Comparison of ENCODE assay signal across 8 mouse cellular contexts in the genomic region with DNA sequence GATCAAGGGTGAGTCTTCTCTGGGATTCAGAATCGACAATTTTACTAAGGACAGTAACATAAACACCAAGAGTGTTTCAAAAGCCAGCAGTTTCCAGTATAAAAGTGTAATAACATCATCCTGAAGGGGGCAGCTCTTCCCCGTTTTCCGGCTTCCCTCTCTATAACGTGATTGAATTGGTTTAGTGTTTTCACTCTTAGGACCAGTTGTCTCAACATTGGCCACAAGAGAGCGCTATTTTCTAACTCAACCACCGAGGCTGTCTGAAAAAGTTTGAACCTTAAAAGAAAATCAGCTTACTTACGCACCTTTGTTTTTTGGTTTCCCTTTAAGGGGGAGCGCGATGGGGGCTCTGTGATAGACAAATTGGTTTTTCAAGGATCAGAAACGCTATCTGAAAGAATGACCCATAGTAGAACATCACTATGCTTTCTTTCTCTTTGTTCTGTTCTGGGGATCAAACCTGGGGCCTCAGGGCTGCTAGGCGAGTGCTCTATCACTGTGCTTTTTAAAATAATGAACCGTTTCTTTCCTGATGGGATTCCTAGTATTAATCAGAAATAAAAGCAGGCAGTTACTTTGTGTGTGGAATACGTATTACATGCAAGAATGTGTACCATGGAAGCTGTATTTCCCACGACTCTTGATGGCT. TPM values are rescaled to one million over a fixed set of nuclear protein-coding genes. Genes with fewer than 3 reads are reported as not detected.
DNase-seq lines count a peak whose midpoint lies in the region; ATAC-seq and TF ChIP-seq lines count a peak whose summit lies in the region.

No protein-coding gene starts in this region.

- no peaks in the 10 kb centered on the region for H3K4me1 ChIP-seq in bone marrow, adult 2 months (ENCODE audit: control insufficient read depth, insufficient read depth, low read length)
- H3K4me1 ChIP-seq in embryonic facial prominence, embryonic 15.5 days, result 0 out of 2 replicates have a peak, but pooled peaks cover 3% of the 10 kb centered on the region
- no peaks in the 10 kb centered on the region for H3K4me1 ChIP-seq in heart, embryonic 10.5 days
- no peaks in the 10 kb centered on the region for H3K4me1 ChIP-seq in limb, embryonic 12.5 days (replicated peaks)
- no peaks in the 10 kb centered on the region for H3K4me1 ChIP-seq in midbrain, embryonic 15.5 days

- peak; percentile 86 for DNase-seq in A20 (ENCODE audit: low read depth, low spot score)
- peak; percentile 78 for DNase-seq in heart, embryonic 10.5 days (ENCODE audit: low spot score)
- peak; percentile 87 for DNase-seq in kidney, adult 9 months
- peak; percentile 16 to 73 for DNase-seq in spleen, postnatal 10 days (ENCODE audit: low spot score in 2 of 2)

- no peaks in the 10 kb centered on the region for H3K36me3 ChIP-seq in embryonic facial prominence, embryonic 15.5 days
- no peaks in the 10 kb centered on the region for H3K36me3 ChIP-seq in heart, embryonic 10.5 days
- H3K36me3 ChIP-seq in limb, embryonic 12.5 days, result no peaks in the 10 kb centered on the region
- H3K36me3 ChIP-seq in midbrain, embryonic 15.5 days (replicated peaks), result no peaks in the 10 kb centered on the region

- no peak overlapping the region for H3K4me3 ChIP-seq in bone marrow, adult 2 months (replicated peaks; ENCODE audit: control insufficient read depth, low read depth, low read length)
- H3K4me3 ChIP-seq in embryonic facial prominence, embryonic 15.5 days (replicated peaks), result no peak overlapping the region; the same call in 1 of the 2 replicates
- H3K4me3 ChIP-seq in heart, embryonic 10.5 days, result no peak overlapping the region
- no peak overlapping the region; the same call in 1 of the 2 replicates for H3K4me3 ChIP-seq in limb, embryonic 12.5 days (replicated peaks)
- H3K4me3 ChIP-seq in midbrain, embryonic 15.5 days, result no peak overlapping the region

- no peaks in the 10 kb centered on the region for H3K9me3 ChIP-seq in embryonic facial prominence, embryonic 15.5 days (replicated peaks)
- H3K9me3 ChIP-seq in heart, embryonic 10.5 days, result no peaks in the 10 kb centered on the region
- H3K9me3 ChIP-seq in limb, embryonic 12.5 days, result no peaks in the 10 kb centered on the region
- no peaks in the 10 kb centered on the region for H3K9me3 ChIP-seq in midbrain, embryonic 15.5 days

- H3K9ac ChIP-seq in embryonic facial prominence, embryonic 15.5 days, result no peak overlapping the region
- H3K9ac ChIP-seq in limb, embryonic 12.5 days (replicated peaks), result no peak overlapping the region
- H3K9ac ChIP-seq in midbrain, embryonic 15.5 days, result no peak overlapping the region

- H3K27ac ChIP-seq in bone marrow, adult 2 months (ENCODE audit: control insufficient read depth, insufficient read depth, low read depth, low read length, poor library complexity), result no peak overlapping the region
- no peak overlapping the region for H3K27ac ChIP-seq in embryonic facial prominence, embryonic 15.5 days (replicated peaks)
- no peak overlapping the region for H3K27ac ChIP-seq in heart, embryonic 10.5 days
- H3K27ac ChIP-seq in limb, embryonic 12.5 days, result no peak overlapping the region
- H3K27ac ChIP-seq in midbrain, embryonic 15.5 days, result no peak overlapping the region

- peak; percentile 46 for TF ChIP-seq CTCF in bone marrow, adult 2 months (IDR thresholded peaks at IDR 0.05; ENCODE audit: control insufficient read depth, insufficient read depth, low read length)

- H3K27me3 ChIP-seq in embryonic facial prominence, embryonic 15.5 days, result no peaks in the 10 kb centered on the region
- no peaks in the 10 kb centered on the region for H3K27me3 ChIP-seq in heart, embryonic 10.5 days (ENCODE audit: insufficient read depth, poor library complexity, severe bottlenecking)
- H3K27me3 ChIP-seq in limb, embryonic 12.5 days, result no peaks in the 10 kb centered on the region
- 0 out of 2 replicates have a peak, but pooled peaks cover 3% of the 10 kb centered on the region for H3K27me3 ChIP-seq in midbrain, embryonic 15.5 days (replicated peaks)

- peak; percentile 70; the same call in 1 of the 2 replicates for ATAC-seq in embryonic facial prominence, embryonic 15.5 days (ENCODE audit: insufficient number of reproducible peaks, low FRiP score, low TSS enrichment, low read depth)
- peak; percentile 50; the same call in 1 of the 2 replicates for ATAC-seq in limb, embryonic 12.5 days (ENCODE audit: insufficient number of reproducible peaks, insufficient read depth, low FRiP score, low TSS enrichment, low read depth)
- peak; percentile 91 for ATAC-seq in midbrain, embryonic 15.5 days (replicated peaks)

- peak overlapping the region; percentile 28; the same call in 1 of the 2 replicates for H3K4me2 ChIP-seq in embryonic facial prominence, embryonic 15.5 days (replicated peaks)
- no peak overlapping the region for H3K4me2 ChIP-seq in limb, embryonic 12.5 days
- H3K4me2 ChIP-seq in midbrain, embryonic 15.5 days, result no peak overlapping the region

- TF ChIP-seq POLR2A in bone marrow, adult 2 months (IDR thresholded peaks at IDR 0.05; ENCODE audit: borderline replicate concordance, control insufficient read depth, low read depth, low read length), result no peak

- WGBS in bone marrow, adult 2 months, result 16% methylated on average over 14 of the region's 14 CpGs
- 22% methylated on average over 14 of the region's 14 CpGs for WGBS in embryonic facial prominence, embryonic 15.5 days
- WGBS in heart, embryonic 10.5 days, result 26% methylated on average over 14 of the region's 14 CpGs
- 24% methylated on average over 14 of the region's 14 CpGs for WGBS in limb, embryonic 12.5 days
- 18% methylated on average over 14 of the region's 14 CpGs for WGBS in midbrain, embryonic 15.5 days

RNA-seq across cellular contexts. Expression of a gene that starts 18.2 kb away (rescaled TPM):
- polyA plus RNA-seq in bone marrow, adult 2 months (2011; ENCODE audit: insufficient read depth, insufficient read length, low replicate concordance, missing spikeins), result 3.3 and 5.9 TPM in 2 replicates
- polyA plus RNA-seq in embryonic facial prominence, embryonic 15.5 days (2015; fragmentation: Nextera tagmentation; extraction: Ambion mirVana), result 13.7 and 19.0 TPM in 2 replicates
- 12.1 and 21.9 TPM in 2 replicates for polyA plus RNA-seq in heart, embryonic 10.5 days (2016; fragmentation: Nextera tagmentation; extraction: Ambion mirVana)
- polyA plus RNA-seq in limb, embryonic 12.5 days (2016; fragmentation: Nextera tagmentation; extraction: Ambion mirVana), result 14.6 and 15.0 TPM in 2 replicates
- polyA plus RNA-seq in midbrain, embryonic 15.5 days (2015; fragmentation: Nextera tagmentation; extraction: Ambion mirVana), result 3.9 and 4.5 TPM in 2 replicates
